Mouse (Mus musculus) hindbrain, embryonic 14.5 days (tissue): ENCODE results near the gene Sqstm1. TPM values are rescaled to one million over a fixed set of nuclear protein-coding genes. Genes with fewer than 3 reads are reported as not detected.

Experiments
- ATAC-seq: fragments of 200-750 bp; cut with Nextera tagmentation; 2 replicates; pipeline ENCODE4 v1.8.0; 2017; ENCODE audit warnings: moderate number of reproducible peaks, mild to moderate bottlenecking, moderate TSS enrichment, moderate library complexity; ENCODE audit not compliant: low FRiP score
- DNase-seq: peaks from one replicate; pipeline ENCODE4 v3.0.0-alpha.2; 2015; ENCODE audit warnings: low spot score
- H3K27ac ChIP-seq: fragments of 300-500 bp; sonication (generic); 2 replicates; pipeline ENCODE4 v1.5.1; 2014; ENCODE audit warnings: mild to moderate bottlenecking, moderate library complexity
- H3K27me3 ChIP-seq: fragments of 300-500 bp; sonication (generic); 2 replicates; pipeline ENCODE4 v1.6.1; 2014; ENCODE audit warnings: mild to moderate bottlenecking, low read length, mixed read lengths; ENCODE audit not compliant: control insufficient read depth, insufficient read depth
- H3K36me3 ChIP-seq: fragments of 300-500 bp; sonication (generic); replicated peaks from 2 replicates; pipeline ENCODE4 v1.6.1; 2014; ENCODE audit not compliant: control insufficient read depth, insufficient read depth
- H3K4me1 ChIP-seq: fragments of 300-500 bp; sonication (generic); replicated peaks from 2 replicates; pipeline ENCODE4 v1.6.1; 2014; ENCODE audit warnings: antibody characterized with exemption, low read length, mixed read lengths; ENCODE audit not compliant: control insufficient read depth, insufficient read depth
- H3K4me2 ChIP-seq: fragments of 300-500 bp; sonication (generic); replicated peaks from 2 replicates; pipeline ENCODE4 v1.6.1; 2014; ENCODE audit warnings: mild to moderate bottlenecking, moderate library complexity
- H3K4me3 ChIP-seq: fragments of 300-500 bp; sonication (generic); replicated peaks from 2 replicates; pipeline ENCODE4 v1.5.1; 2014; ENCODE audit warnings: mild to moderate bottlenecking, low read length
- H3K9ac ChIP-seq: fragments of 300-500 bp; sonication (generic); 2 replicates; pipeline ENCODE4 v1.6.1; 2014
- H3K9me3 ChIP-seq: fragments of 300-500 bp; sonication (generic); 2 replicates; pipeline ENCODE4 v1.6.1; 2016; ENCODE audit warnings: low read length; ENCODE audit not compliant: control insufficient read depth
- WGBS: fragments of 180-500 bp; shearing (Covaris S2); extraction: QIAGEN DNeasy Blood & Tissue Kit; methylation state at CpG from one replicate; pipeline ENCODE4 v1.1.7; 2014; 5-methylcytosine and 5-hydroxymethylcytosine counted together
- polyA plus RNA-seq: library from polyadenylated mRNA; unstranded; fragments of >200 nt; fragmentation: Nextera tagmentation; extraction: Ambion mirVana; gene quantifications from 2 replicates; pipeline ENCODE4 v1.2.1, GENCODE M21; 2014

Gene Sqstm1
- polyA plus RNA-seq, 1 experiment from 2014 or later = 365 TPM

- H3K4me3 ChIP-seq = no peak overlapping the region
- ATAC-seq (no peak), DNase-seq (no peak)
- H3K4me1 ChIP-seq = no peaks in the 10 kb centered on the region
- H3K4me2 ChIP-seq = no peak overlapping the region
- H3K9me3 ChIP-seq = no peaks in the 10 kb centered on the region
- H3K36me3 ChIP-seq = peaks cover 76% of the 10 kb centered on the region
- WGBS = 81% methylated on average over 5 of the region's 5 CpGs
- H3K27me3 ChIP-seq = no peaks in the 10 kb centered on the region
- no peak overlapping the region for H3K9ac ChIP-seq
- no peak overlapping the region for H3K27ac ChIP-seq
These were observed 42.3 kb downstream of the Sqstm1 start for GRCm38 (mm10) chr11:50168352-50168751.

GRCm38 (mm10) chr11:50162338-50163050 is 48.1 kb downstream of the Sqstm1 start:
- H3K9ac ChIP-seq = no peak overlapping the region
- no peak for ATAC-seq
- H3K4me3 ChIP-seq = no peak overlapping the region
- no peaks in the 10 kb centered on the region for H3K9me3 ChIP-seq
- peaks cover 86% of the 10 kb centered on the region for H3K36me3 ChIP-seq
- H3K27me3 ChIP-seq = no peaks in the 10 kb centered on the region
- H3K4me2 ChIP-seq = no peak overlapping the region
- WGBS = 99% methylated on average over 3 of the region's 3 CpGs
- no peaks in the 10 kb centered on the region for H3K4me1 ChIP-seq
- H3K27ac ChIP-seq = no peak overlapping the region
- DNase-seq = no peak

- Histone ChIP-seq H3K4me1 (no peaks in the 10 kb centered on the region), H3K4me2 (no peak overlapping the region), H3K9me3 (no peaks in the 10 kb centered on the region), H3K36me3 (peaks cover 93% of the 10 kb centered on the region), H3K9ac (no peak overlapping the region), H3K27ac (no peak overlapping the region), H3K27me3 (no peaks in the 10 kb centered on the region), H3K4me3 (no peak overlapping the region)
- no peak for ATAC-seq
- WGBS = 65% methylated on average over 10 of the region's 10 CpGs
- DNase-seq = peak; percentile 62
These were observed 48.9 kb downstream of the Sqstm1 start for GRCm38 (mm10) chr11:50161578-50162304.

GRCm38 (mm10) chr11:50159347-50159746 is 51.3 kb downstream of the Sqstm1 start:
- H3K4me2 ChIP-seq = no peak overlapping the region
- H3K36me3 ChIP-seq = peaks cover 100% of the 10 kb centered on the region

GRCm38 (mm10) chr11:50158346-50158745 is 52.3 kb downstream of the Sqstm1 start:
- Histone ChIP-seq H3K9ac (no peak overlapping the region), H3K27ac (no peak overlapping the region), H3K27me3 (no peaks in the 10 kb centered on the region), H3K4me3 (no peak overlapping the region), H3K9me3 (no peaks in the 10 kb centered on the region), H3K4me1 (no peaks in the 10 kb centered on the region), H3K4me2 (no peak overlapping the region), H3K36me3 (peaks cover 100% of the 10 kb centered on the region)
- ATAC-seq (no peak), DNase-seq (no peak)
- 93% methylated on average over 7 of the region's 7 CpGs for WGBS

More at GRCm38 (mm10) chr11:50159347-50159746, 51.3 kb downstream of the Sqstm1 start:
- Histone ChIP-seq H3K27me3 (no peaks in the 10 kb centered on the region), H3K27ac (no peak overlapping the region), H3K9ac (no peak overlapping the region), H3K4me1 (no peaks in the 10 kb centered on the region), H3K9me3 (no peaks in the 10 kb centered on the region), H3K4me3 (no peak overlapping the region)
- 87% methylated on average over 4 of the region's 4 CpGs for WGBS
- DNase-seq (no peak), ATAC-seq (no peak)

GRCm38 (mm10) chr11:50156725-50157258 is 53.8 kb downstream of the Sqstm1 start:
- no peak overlapping the region for H3K9ac ChIP-seq
- DNase-seq = no peak
- no peak overlapping the region for H3K4me2 ChIP-seq
- no peaks in the 10 kb centered on the region for H3K9me3 ChIP-seq
- H3K27me3 ChIP-seq = no peaks in the 10 kb centered on the region
- no peak overlapping the region for H3K4me3 ChIP-seq
- no peaks in the 10 kb centered on the region for H3K4me1 ChIP-seq
- ATAC-seq = no peak
- WGBS = 93% methylated on average over 16 of the region's 16 CpGs
- H3K27ac ChIP-seq = no peak overlapping the region
- peaks cover 100% of the 10 kb centered on the region for H3K36me3 ChIP-seq

- Histone ChIP-seq H3K9me3 (no peaks in the 10 kb centered on the region), H3K4me3 (no peak overlapping the region), H3K4me1 (no peaks in the 10 kb centered on the region), H3K9ac (no peak overlapping the region), H3K4me2 (no peak overlapping the region), H3K27ac (no peak overlapping the region), H3K27me3 (no peaks in the 10 kb centered on the region), H3K36me3 (peaks cover 100% of the 10 kb centered on the region)
- ATAC-seq = no peak
- WGBS = 98% methylated on average over 2 of the region's 2 CpGs
- DNase-seq = no peak
These were observed 54.8 kb downstream of the Sqstm1 start for GRCm38 (mm10) chr11:50155785-50156184.

- DNase-seq (no peak), ATAC-seq (no peak)
- Histone ChIP-seq H3K4me3 (no peak overlapping the region), H3K9ac (no peak overlapping the region), H3K27me3 (no peaks in the 10 kb centered on the region), H3K36me3 (peaks cover 100% of the 10 kb centered on the region), H3K4me2 (no peak overlapping the region), H3K27ac (no peak overlapping the region), H3K9me3 (no peaks in the 10 kb centered on the region), H3K4me1 (no peaks in the 10 kb centered on the region)
- 88% methylated on average over 12 of the region's 12 CpGs for WGBS
These were observed 55.7 kb downstream of the Sqstm1 start for GRCm38 (mm10) chr11:50154777-50155520.

GRCm38 (mm10) chr11:50154166-50154565 is 56.5 kb downstream of the Sqstm1 start:
- ATAC-seq = no peak
- Histone ChIP-seq H3K9me3 (no peaks in the 10 kb centered on the region), H3K36me3 (peaks cover 100% of the 10 kb centered on the region), H3K27ac (no peak overlapping the region), H3K4me3 (no peak overlapping the region), H3K4me1 (no peaks in the 10 kb centered on the region), H3K4me2 (no peak overlapping the region), H3K27me3 (no peaks in the 10 kb centered on the region), H3K9ac (no peak overlapping the region)
- no peak for DNase-seq
- WGBS = 66% methylated on average over 9 of the region's 9 CpGs
